Mouse (Mus musculus) megakaryocyte, embryonic 14.5 days (primary cell): ENCODE measurements at regions not wholly inside any gene's neighbourhood (a gene's known extent, or its start where the extent isn't known, plus 50 kb on each side); places are given as distances from the start of the nearest gene placed in this dataset.

Experiments used
- FLI1 ChIP-seq: IDR thresholded peaks from 2 replicates; pipeline ENCODE4 v1.6.1; 2012; ENCODE audit warnings: low read length, inconsistent platforms, mixed read lengths
- GATA1 ChIP-seq: IDR thresholded peaks from 3 replicates; pipeline ENCODE4 v1.6.1; 2012; ENCODE audit warnings: mixed read lengths, low read length, inconsistent platforms, borderline replicate concordance

DNA sequence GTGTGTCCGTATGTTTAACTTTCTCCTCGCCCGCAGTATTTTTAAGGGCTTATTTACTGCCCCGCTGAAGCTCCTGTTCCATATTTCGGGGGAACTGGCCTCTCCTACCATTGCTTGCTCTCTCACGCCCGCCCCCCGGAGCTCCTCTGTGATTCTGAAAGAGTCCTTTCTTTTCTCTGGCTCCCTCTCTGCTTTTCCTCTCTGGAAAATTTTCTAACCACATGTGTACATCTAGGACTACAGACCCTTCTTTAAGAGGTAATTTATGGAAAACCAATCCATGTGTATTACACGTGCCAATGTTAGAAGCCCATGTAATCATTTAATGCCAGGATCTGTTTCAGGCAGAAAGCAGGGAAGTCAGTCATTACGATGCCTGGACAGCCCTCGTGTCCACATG, 106.6 kb upstream of the Oxgr1 start:
- TF ChIP-seq GATA1 (no peak), FLI1 (no peak)
